Mouse (Mus musculus): Measurements from ENCODE around the gene Wscd2.

Gene Wscd2

DNA sequence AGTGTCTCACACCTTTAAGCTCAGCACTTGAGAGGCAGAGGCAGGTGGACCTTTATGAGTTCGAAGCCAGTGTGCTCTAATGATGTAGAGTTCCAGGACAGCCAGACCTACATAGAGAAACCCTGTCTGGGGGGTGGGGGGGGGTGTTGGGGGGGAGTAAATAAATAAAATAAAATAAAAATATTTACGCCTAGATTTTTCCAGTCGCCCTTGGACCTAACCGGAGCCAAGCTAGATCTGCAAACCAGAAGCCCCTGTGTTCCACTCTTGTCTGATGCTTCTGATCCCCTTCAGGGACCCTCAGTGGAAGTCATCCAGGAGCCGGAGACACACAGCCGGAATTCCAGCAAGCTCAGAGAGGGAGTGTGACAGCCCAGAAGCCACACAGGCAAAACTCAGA is at the start of gene Wscd2:
Gene Wscd2 (plus strand): TSS at position 301 of the 400 bp plus-strand sequence.
- DNase-seq (ENCODE audit: low spot score in 2 of 2) = no peak

DNA sequence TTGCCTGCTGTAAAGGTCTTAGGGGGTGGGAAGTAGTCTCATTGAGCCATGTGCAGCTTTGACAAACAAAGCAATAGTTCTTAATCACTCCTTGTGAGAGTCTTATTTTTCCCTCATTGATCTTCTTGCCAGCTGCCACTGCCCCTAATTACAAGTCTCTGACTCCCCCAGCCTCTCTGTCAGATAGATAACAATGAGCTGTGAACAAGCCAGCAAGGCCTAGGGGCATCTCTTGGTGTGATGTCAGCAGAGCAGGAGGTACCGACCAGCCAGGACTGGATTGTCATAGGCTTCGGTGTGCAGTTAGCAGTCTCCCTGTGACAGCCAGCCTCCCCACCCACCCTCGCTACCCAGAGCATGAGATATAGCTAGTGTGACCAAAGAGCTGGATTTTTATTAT is 48.0 kb upstream of the Wscd2 start:
- DNase-seq (ENCODE audit: low spot score in 2 of 2) = no peak

DNA sequence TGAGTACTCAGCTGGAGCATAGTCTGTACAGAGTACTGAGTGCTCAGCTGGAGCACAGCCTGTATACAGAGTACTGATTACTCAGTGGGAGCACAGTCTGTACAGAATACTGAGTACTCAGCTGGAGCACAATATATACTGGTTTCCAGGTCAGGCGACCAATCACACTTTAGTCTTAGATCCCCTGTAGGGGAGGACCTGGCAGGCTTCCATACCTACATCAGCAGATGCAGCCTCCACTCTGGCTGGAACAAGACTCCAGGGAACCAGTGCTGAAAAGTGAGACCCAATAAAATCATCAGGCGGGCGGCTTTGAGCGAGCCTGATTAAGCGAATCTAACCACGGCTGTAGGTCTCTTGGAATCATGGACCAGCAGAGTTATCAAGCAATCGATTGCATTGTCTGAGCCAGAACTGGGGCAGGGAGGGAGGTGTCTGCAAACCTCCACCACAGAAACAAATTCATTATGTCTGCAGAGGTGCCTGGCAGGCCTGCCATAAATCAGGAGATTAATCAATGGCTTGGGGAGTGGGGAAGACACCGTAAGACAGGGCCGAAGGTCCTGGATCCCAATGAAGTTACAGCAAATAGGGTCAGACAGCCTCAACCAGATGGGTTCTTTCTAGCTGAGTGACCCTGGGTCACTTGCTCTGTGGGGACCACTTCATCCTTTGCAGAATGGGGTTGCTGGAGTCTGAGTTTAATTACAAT is 42.0 kb upstream of the Wscd2 start:
- no peak for DNase-seq (ENCODE audit: low spot score in 2 of 2)

DNA sequence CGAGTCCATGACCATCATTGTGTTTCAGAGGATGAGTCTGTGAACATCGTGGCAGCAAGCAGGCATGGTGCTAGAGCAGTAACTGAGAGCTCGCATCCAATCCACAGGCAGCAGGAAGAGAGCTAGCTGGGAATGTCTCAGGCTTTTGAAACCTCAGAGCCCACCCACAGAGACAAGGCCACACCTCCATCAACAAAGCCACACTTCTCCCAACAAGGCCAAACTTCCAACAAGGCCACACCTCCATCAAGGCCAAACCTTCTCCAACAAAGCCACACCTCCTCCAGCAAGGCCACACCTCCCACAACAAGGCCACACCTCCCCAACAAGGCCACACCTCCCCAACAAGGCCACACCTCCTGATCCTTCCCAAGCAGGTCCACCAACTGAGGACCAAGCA is 40.8 kb upstream of the Wscd2 start:
- DNase-seq (ENCODE audit: low spot score in 2 of 2) = no peak

DNA sequence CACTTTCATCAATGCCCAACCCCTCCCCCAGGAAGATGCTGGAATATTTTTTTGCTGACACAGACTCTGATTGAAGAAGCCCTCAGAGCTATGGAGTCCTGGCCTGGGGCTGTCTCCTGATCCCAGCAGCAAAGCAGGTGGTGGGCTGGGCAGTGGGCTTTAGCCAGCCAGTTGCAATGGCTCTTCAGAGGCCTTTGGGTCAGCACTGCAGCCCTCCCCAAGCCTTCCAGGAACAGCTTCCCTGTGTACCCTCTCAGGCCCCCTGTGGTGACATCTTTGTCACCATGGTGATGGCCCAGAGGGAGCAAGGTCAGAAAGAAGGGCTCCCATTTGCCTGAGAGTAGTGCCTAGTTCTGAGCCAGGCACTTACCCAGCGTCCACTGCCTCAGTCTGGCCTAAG is 37.4 kb upstream of the Wscd2 start:
- no peak for DNase-seq (ENCODE audit: low spot score in 2 of 2)

DNA sequence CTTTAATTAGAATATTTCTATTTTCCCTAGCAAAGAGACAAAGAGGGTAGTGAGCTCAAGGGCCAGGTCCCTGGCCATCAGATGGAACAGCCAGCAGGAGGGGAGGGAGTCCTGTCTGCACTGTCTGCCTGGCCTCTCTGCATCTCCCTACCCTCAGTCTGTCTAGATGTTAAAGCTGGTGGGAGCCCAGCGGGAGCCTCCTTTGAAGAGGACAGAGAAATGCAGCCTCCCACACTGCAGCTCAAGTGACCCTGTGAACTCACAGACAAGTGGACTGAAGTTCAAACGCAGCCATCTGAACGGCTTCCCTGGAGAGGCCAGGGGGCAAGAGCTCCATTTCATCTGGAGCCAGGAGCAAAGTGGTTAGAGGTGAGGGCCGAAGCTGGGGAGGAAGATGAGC is 36.8 kb upstream of the Wscd2 start:
- DNase-seq (ENCODE audit: low spot score in 2 of 2) = no peak

DNA sequence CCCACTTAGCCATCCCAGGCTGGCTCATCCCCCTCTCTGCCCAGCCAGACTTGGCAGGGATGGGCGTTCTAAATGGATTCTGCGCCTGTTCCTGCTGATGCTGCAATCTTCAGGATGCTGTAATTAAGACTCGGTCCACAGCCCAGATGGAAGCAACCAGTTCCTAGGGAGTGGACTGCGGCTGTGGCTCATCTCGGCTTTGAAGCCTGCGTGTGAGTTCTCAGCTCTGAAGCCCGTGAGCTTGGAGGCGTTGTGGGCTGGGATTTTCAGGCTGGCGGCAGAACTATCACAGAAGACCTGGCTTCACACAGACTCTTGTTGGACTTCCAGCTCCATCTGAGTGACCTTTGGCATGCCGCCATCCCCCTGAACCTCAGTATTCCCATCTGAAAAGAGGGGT is 34.1 kb upstream of the Wscd2 start:
- no peak for DNase-seq (ENCODE audit: low spot score in 2 of 2)

DNA sequence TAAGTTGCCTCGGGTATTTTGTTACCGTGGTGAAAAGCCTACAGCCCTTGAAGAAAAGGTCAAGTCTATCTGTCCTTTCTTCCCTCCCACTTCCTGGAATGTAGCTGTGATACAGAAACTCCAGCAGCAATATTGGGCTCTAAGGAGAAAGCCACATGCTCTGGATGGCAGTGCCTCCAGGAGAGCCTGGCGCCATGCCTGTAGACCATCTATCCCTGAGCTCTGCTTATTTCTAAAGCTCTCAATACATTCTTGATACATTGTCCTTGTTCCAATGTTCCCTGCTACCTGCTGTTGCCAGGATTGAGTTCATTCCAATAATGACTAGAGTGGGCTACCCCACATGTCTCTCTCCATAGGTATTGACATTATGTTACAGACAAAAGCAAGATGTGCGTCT is 33.4 kb upstream of the Wscd2 start:
- DNase-seq (ENCODE audit: low spot score in 2 of 2) = no peak

DNA sequence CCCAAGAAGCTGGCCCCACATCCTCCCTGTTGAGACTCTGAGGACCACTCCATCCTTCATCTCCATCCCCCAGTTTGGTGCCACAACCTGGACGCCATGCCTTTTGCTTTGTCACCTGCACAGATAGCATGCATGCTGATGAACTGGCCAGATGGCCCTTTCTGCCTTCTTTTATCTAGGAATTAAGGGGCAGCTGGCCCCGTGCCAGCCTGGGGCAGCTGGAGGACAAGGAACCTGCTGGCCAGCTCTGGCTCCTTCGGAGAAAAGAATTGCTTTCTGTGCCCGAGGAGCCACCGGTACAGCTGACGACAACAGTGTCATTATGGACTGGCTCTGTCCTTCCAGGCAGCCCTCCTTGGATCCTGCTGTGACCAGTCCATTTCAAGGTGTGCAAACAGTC is 32.9 kb upstream of the Wscd2 start:
- DNase-seq (ENCODE audit: low spot score in 2 of 2) = no peak

DNA sequence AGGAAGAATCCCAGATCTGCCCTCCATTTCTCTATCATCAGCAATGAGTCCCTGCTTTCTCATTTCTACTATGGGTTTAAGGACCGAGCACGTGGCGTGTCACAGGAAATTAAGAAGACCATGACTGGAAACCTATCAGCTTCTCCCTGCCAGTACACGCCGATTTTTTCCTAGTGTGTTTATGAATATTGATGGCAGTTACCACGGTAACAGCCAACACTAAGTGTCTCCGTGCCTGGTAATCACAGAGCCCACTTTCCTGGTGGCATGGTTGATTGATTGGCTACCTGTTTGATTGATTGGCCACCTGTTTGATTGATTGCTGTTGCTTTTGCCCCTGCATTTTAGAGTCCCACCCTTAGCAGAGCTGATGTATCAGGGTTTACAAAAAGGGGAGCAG is 30.2 kb upstream of the Wscd2 start:
- DNase-seq (ENCODE audit: low spot score in 2 of 2) = no peak

DNA sequence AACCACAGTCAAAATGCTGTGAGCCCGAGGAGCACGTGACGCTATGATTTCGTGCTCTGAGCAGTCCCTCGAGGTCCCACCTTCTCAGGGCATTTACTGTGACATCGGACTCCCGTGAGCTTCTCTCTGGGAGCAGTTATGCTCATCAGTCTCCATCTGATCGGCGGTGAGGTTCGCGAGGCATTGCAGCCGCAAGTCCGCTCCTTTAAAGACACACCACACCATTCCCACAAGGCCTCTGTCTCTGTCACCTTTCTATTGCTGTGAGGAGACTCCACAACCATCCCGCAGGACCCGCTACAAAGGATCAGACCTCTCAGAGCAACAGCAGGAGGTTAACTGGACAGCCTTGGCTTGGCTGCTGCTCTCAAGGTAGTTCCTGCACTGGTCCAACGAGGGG is 28.6 kb upstream of the Wscd2 start:
- no peak for DNase-seq (ENCODE audit: low spot score in 2 of 2)

DNA sequence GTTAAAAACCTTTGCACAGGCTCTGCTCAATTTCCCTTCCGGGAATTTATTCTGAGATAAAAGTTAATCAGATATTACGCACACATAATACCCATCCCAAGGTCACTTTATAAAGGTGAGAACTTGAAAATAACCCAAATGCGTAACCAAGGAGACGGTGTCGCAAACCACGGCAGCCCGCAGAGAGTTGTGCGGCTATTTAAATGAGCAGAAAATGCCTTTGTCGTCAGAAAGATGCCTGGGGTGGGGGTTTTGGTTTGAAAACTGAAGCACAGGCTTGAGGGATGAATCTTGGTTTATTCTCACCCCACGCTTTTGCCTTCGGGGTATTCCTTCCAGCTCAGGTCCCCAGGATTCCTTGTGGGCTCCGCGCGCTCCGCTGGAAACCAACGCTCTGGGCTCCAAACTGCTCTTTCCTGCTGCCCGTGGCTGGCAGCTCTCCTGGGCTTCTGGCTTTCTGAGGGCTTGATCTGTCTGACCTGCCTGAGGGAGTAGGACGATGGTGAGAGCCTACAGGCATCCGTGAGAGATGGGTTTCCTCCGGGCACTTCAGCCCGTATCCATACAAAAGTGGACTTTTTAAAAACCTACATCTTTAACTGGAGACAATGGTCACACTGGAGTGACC is 28.0 kb upstream of the Wscd2 start:
- no peak for DNase-seq (ENCODE audit: low spot score in 2 of 2)

DNA sequence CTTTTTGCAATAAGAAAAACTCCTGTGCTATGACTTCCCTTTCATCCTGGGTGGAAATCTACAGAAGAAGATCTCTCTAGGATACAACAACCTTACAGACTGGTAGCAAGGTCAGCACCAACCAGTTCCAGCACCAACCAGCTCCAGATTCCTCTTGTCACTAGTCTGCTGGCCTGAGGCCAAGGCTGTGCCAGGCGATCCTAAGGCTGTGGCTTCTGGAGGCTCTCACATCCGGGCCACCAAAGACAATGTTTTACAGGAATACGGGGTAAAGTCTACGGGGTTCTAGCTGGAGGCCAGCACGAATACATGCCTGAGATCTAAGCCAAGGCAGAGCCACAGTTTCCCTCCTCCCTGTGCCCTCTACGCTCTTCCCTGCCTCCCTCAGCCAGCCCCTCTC is 25.4 kb upstream of the Wscd2 start:
- DNase-seq (ENCODE audit: low spot score in 2 of 2) = no peak

DNA sequence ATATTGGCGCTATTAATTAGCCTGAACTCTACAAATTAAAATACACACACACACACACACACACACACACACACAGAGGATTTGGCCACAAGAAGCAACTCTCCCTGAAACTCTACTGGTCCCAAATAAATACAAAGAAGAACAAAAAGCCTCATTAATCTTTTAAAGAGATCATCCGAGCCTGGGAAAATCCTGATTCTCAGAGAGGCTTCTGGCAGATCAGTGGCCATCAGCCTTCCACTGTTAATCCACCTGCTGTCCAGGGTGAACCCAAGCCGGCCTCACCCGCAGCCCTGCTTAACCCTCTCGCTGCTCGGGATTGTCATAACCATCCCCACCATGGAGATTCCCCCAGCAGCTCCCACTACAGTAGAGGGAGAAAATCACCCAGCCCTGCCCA is 23.6 kb upstream of the Wscd2 start:
- no peak for DNase-seq (ENCODE audit: low spot score in 2 of 2)

DNA sequence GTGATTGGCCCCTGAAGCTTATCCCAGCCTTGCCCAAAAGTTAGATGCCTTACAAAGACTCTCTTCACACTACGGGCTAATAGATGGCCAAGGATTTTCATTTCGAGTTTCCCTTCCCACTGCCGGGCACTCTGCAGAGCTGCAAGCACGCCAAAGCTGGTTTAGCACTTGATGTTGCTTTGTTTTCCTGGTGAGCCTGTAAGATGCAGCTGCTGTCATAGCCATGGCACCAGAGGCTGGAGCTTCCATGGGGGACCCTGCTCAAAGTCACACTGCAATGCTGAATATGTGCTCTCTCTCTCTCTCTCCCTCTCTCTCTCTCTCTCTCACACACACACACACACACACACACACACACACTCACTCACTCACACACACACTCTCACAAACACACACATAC is 23.1 kb upstream of the Wscd2 start:
- no peak for DNase-seq (ENCODE audit: low spot score in 2 of 2)

DNA sequence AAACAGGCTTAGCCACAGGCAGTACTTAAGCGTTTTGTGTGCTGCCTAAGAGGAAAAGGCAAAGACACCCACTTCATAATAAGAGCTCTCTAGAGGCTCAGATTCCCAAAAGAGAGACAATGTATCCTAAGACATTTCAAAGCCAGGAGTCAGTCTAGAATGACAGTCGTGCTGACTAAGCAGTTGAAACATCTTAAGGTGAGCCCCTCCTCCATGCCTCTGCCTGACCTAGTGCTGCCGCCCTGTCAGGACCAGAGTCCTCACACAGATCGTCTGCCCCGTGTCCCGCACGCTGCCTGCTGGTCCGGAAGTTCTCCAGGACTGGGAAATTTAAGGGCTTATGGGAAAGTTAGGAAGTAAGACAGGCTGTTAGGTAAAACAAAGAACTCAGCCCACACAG is 22.4 kb upstream of the Wscd2 start:
- DNase-seq (ENCODE audit: low spot score in 2 of 2) = no peak

DNA sequence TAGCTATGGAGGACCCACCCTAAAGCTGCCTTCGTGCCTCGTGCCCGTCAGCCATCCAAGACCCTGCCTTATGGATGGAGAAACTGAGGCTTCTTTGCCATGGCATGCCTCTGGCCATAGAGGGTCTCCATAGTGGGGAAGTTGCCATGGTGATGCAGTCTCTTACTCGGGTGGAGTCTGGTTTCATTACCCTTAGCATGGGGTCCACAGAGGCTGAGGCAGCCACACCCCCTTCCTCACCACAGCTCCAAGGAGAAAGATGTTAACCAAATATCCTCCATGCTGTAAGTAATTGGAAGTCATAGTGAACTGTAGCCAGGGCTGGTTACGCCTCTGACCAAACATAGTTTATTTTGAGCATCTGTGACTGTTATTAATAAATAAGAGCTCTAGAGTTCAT is 21.5 kb upstream of the Wscd2 start:
- no peak for DNase-seq (ENCODE audit: low spot score in 2 of 2)

DNA sequence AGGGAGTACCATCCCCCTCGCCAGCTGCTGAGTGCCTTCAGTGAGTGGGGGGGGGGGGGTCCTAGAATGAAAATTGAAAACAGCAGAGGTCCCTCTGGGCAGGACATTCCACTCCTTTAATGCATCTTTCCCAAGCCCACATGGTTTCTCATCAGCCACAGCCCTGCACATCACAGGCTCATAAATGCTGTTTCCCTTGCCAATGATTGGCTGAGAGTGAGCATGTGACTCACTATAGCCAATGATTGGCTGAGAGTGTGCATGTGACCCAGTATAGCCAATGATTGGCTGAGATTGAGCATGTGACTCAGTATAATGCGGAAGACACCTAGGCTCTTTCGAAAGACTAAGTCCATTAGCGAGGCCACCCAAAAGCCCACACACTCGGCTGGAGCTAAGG is 20.9 kb upstream of the Wscd2 start:
- no peak for DNase-seq (ENCODE audit: low spot score in 2 of 2)

DNA sequence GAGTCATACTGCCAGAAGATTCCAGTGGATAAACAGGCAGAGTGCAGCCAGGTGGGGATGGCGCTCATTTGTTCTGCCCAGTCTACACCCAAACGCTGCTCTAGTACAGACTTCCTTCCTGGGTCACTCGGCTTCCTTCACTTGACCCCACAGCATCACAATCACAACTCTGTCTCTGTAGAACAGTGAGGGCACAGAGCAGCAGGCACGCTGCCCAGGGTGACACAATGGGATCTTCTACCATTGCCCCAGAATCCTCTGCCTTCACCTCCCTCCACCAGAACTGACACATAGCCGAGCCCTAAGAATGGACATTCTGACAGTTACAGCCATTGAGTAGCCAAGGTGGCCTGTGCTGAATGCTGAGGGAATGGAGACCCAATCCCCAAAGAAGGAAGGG is 20.3 kb upstream of the Wscd2 start:
- no peak for DNase-seq (ENCODE audit: low spot score in 2 of 2)

DNA sequence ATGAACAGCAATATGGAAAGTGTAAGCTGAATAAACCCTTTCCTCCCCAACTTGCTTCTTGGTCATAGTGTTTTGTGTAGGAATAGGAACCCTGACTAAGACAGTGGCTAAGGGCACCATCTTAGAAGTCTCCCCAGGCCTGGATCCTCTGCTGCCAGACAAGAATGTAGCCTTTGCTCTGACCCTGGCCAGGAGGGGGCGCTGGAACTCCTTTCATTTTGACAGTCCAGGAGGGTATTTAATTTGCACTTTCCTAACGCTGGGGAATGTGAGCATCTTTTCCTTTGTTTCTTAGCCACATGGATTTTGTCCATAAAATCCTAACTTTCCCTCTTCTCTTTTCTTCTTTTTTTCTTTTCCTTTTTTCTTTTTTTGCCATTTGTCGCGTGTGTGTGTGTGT is 18.7 kb upstream of the Wscd2 start:
- DNase-seq (ENCODE audit: low spot score in 2 of 2) = peak; percentile 63 to 68

DNA sequence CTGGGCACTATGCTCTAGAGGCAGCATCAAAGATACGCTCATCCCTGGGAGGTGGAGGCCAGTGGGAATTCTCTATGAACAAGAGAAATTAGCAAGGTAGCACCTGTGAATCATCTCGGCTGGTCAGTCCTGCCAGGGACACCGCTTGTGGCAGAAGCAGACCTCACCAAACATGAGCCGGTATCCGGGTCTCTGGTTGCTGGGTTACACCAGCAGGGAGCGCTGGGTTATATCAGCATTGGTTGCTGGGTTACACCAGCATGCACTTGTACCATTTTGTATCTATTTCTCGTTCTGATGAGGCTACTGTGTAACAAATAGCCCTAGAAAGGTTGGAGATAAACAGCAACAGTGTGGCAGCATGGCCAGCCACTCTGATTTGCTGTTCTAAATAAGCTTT is 17.8 kb upstream of the Wscd2 start:
- DNase-seq (ENCODE audit: low spot score in 2 of 2) = no peak

DNA sequence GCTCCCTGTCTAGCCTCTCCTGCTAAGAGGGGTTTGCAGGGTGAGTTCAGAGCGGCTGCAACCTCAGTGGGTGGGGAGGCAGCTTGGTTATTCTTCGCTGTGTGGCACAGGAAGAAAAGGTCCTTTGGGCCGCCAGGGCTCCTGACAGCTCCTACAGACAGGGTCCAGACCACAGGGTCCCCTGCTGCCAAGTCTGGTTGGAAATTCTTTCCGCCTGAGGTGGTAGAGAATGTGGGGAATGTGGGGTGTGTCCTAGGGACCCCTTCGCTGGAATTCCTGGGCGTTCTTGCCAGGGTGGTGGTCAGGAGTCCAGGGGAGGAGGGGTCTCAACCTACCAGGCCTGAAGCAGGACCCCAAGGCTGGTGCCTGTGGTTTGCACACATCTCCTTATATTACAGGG is 13.3 kb upstream of the Wscd2 start:
- DNase-seq (ENCODE audit: low spot score in 2 of 2) = no peak

DNA sequence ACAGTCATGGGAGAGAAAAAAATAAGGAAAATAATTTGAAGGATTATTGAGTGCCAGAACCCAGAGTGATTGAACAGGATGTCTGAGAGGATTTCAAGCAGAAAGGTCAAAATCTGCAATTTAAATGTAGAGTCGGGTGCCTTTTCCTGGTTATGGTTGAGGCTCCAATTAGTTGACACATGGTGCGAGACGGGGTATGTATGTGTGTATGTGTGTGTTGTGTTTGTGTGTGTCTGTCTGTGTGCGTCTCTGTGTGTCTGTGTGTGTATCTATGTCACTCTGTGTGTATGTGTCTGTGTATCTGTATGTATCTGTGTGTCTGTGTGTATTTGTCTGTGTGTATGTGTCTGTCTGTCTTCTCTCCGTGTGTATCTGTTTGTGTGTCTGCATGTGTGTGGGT is 11.1 kb upstream of the Wscd2 start:
- DNase-seq (ENCODE audit: low spot score in 2 of 2) = no peak

DNA sequence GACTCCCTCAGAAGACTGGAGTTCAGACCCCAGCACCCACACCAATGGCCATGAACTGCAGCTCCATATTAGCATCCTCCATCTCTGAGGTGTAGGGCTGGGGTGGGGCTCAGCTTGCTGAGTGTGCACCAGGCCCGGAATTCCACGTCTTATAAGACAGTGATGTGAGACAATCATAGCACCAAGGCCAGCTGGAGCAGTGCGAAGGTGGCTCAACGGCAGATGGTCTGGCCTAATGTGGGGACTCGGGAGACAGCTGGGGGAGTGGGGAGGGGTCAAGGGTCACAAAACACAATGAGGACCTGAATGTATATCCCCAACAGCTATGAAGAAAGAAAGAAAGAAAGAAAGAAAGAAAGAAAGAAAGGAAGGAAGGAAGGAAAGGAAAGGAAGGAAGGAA is 9.7 kb upstream of the Wscd2 start:
- DNase-seq (ENCODE audit: low spot score in 2 of 2) = no peak

All from frontal cortex, postnatal 25 days (tissue).